Mouse (Mus musculus): ENCODE measurements around the gene Gm9918. TPM values are rescaled to one million over a fixed set of nuclear protein-coding genes. Genes with fewer than 3 reads are reported as not detected.

The Gm9918 gene
- not detected for polyA plus RNA-seq (2017; shearing (Covaris generic))

DNA sequence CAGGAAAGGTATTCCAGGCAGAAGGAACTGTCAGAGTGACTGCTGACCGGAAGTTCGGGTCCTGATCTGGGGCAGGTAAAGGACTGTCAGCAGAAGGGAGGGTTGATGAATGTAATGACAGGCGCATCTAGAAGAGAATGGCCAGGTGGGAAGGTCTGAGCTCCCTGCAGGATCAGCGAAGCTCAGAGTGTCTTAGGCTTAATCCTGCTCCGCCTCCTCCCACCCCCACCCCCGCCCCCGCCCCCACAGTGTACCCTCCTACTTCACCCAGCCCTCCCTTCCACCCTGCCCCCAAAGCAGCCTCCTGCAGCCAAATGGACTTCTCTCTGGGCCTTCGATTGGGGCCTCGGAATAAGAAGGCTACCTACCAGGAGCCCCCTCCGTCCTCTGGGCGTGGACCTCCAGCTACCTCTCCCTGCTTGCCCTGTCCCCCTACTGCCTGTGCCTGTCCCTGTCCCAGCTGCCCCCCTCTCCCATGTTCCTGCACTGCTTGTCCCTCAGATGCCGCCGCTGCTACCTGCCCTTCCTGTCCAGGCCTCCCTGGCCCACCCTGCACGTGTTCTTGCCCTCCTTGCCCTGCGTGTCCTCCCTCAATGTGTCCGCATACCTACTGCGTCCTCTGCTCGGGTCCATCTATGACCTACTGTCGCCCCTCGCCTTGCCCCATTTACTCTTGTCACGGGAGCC is at the start of gene Gm9918:
Gm9918 (plus strand) TSS at position 290 of the 687 bp plus-strand sequence.

DNA sequence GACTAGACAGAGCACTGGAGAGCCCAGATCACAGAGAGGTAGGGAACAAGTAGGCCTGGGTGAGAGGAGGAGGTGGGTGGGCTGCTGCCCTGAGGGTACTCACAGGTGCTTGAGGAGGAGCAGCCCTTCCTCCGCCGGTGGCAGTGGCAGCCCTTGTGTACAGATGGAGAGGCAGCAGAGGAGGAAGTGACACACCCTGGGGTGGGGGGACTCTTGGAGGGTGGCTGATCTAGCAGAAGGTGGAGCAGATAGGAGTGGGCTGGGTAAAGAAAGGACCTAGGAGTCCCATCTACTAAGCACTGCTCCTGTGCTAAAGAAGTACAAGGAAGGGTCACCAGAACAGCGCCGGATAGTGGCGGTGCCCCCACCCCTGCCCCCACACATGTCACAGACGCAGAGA is 38.6 kb upstream of the Gm9918 start, which contains the start of gene Itgb7:
Itgb7 (minus strand) TSS at position 197 of the 400 bp plus-strand sequence.

DNA sequence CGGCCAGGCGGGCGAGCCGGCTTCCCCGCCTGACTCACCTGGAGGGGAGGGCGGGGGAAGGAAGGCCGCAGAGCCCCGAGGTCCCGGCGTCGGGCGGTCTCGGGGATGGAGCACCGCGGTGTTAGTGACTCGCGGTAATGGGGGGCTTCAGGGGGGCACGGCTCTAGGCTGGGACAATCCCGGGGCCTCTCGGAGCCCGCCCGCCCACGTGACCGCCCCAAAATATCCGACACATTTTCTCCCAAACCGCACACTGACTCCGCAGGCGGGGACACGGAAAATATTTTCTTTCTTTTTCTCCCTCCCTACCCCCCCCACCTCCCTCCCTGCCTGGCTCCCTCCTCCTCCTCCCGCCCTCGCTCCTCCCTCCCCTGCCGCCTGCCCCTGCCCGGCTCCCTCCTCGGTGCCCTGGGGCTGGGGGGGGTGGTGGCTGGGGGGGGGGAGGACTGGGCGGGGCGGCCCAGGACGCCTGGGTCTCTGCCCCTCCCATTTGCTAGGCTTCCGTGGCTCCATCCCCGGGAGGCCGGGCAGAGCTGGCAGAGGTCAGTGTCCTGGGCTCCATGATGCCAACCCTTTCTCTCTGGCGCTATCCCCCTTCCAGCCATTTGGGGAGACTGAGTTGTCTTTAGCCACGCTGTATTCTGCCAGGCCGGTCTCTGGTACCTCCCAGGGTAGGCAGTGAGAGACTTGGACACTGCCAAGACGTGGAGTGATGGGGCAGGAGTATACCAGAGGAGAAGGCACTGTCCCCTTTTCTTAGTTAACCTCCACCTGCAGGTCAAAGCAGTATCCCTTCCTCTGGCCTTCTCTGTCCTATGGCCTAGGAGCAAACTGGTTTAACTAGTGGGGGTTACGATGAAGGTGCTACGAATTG is 12.9 kb upstream of the Gm9918 start, which contains the start of gene Rarg:
Rarg (minus strand) TSS at position 316 of the 874 bp plus-strand sequence.

DNA sequence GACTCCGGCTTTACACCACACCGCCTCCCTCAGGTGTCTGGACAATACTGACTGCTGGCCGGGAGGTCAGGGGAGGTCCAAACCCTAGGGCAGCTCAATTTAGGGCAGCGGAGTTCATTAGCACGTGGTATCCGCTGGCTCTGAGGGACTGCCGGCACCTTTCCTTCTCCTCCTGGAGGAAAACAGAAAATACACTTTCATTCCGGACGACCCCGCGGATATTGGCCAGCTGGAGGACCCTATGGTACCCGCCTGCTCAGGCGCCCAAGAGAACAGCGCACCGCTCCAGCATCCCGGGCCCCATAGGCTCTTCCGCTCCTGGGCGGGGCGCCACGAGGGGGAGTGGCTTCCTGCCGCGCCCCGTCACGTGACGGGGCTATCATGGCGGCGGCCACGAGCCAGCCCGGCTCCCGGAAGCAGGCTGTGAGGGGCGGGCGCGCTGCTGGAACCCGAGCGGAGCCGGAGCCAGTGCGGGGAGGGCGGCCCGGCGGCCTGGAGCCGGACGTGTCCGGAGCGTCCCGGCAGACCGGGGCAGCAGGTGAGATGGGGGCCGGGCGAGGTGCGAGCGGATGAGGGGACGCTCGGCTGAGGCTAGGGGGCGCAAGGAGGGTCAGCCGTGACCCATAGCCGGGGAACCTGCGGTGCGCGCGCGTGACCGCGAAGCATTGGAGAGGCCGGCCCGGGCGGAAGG is 8.9 kb downstream of the Gm9918 start, which contains the start of gene Mfsd5:
Mfsd5 (plus strand) TSS at position 363 of the 691 bp plus-strand sequence.

DNA sequence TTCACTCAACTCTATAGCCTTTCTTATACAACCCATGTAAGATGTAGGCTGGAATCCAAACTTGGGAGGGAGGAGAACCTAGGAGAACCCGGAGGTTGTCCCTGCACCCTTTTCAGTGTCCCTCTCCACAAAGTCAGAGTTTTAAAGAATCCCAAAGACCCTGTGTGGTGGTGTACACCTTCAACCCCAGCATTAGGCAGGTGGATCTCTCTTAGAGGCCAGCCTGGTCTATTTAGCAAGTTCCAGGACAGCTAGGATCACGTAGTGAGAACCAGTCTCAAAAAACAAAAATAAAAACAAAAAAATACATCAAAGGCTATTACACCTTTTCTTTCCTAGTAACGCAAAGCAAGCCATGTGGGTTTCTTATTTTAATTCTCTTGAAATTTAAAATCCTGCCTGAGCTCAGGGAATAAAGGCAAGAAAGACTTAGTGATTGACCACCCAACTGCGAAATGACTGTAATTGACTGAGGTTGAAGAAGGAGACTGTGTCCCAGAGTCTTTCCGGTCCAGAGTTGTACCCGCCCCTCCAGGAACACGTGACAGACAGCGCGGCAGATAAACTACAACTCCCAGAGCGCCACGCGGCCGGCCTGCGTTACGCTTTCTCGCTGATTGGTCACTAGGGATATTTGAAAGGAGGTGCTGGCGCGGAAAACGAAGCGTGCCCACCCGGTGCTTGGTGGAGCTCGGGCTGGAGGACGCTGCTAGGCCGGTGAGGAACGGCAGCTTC is 25.4 kb downstream of the Gm9918 start, which contains the start of gene Espl1:
Espl1 (plus strand) TSS at position 634 of the 735 bp plus-strand sequence.

Other genes with a start within 250 kb of the Gm9918 start
- gene Krt18, start 242.4 kb upstream of the Gm9918 start, polyA plus RNA-seq (2017; shearing (Covaris generic)) = 1.3 TPM
- 162 TPM for gene Eif4b, start 196.8 kb upstream of the Gm9918 start, polyA plus RNA-seq (2017; shearing (Covaris generic))
- 1.8 TPM for gene Tns2, start 170.2 kb upstream of the Gm9918 start, polyA plus RNA-seq (2017; shearing (Covaris generic))
- gene Spryd3, start 134.3 kb upstream of the Gm9918 start, polyA plus RNA-seq (2017; shearing (Covaris generic)) = 67.5 TPM
- 0.41 TPM for gene Igfbp6, start 126.2 kb upstream of the Gm9918 start, polyA plus RNA-seq (2017; shearing (Covaris generic))
- gene Soat2, start 120.0 kb upstream of the Gm9918 start, polyA plus RNA-seq (2017; shearing (Covaris generic)) = 0.91 TPM
- gene Zfp740, start 67.3 kb upstream of the Gm9918 start, polyA plus RNA-seq (2017; shearing (Covaris generic)) = 48.6 TPM
- 18.0 TPM for gene Csad, start 65.8 kb upstream of the Gm9918 start, polyA plus RNA-seq (2017; shearing (Covaris generic))
- 649 TPM for gene Itgb7, start 38.6 kb upstream of the Gm9918 start, polyA plus RNA-seq (2017; shearing (Covaris generic))
- gene Rarg, start 13.0 kb upstream of the Gm9918 start, polyA plus RNA-seq (2017; shearing (Covaris generic)) = 46.8 TPM
- 63.4 TPM for gene Mfsd5, start 8.9 kb downstream of the Gm9918 start, polyA plus RNA-seq (2017; shearing (Covaris generic))
- gene Espl1, start 25.7 kb downstream of the Gm9918 start, polyA plus RNA-seq (2017; shearing (Covaris generic)) = 1.7 TPM
- gene Pfdn5, start 55.6 kb downstream of the Gm9918 start, polyA plus RNA-seq (2017; shearing (Covaris generic)) = 684 TPM
- gene Myg1, start 61.1 kb downstream of the Gm9918 start, polyA plus RNA-seq (2017; shearing (Covaris generic)) = 119 TPM
- gene Aaas, start 80.2 kb downstream of the Gm9918 start, polyA plus RNA-seq (2017; shearing (Covaris generic)) = 60.5 TPM
- not detected for gene Sp7, start 96.6 kb downstream of the Gm9918 start, polyA plus RNA-seq (2017; shearing (Covaris generic))
- gene Sp1, start 135.6 kb downstream of the Gm9918 start, polyA plus RNA-seq (2017; shearing (Covaris generic)) = 19.6 TPM
- gene Amhr2, start 174.8 kb downstream of the Gm9918 start, polyA plus RNA-seq (2017; shearing (Covaris generic)) = not detected
- 586 TPM for gene Prr13, start 188.5 kb downstream of the Gm9918 start, polyA plus RNA-seq (2017; shearing (Covaris generic))
- 118 TPM for gene Pcbp2, start 200.0 kb downstream of the Gm9918 start, polyA plus RNA-seq (2017; shearing (Covaris generic))
- gene Gm10337, start 233.2 kb downstream of the Gm9918 start, polyA plus RNA-seq (2017; shearing (Covaris generic)) = not detected
- 10.6 TPM for gene Map3k12, start 246.5 kb downstream of the Gm9918 start, polyA plus RNA-seq (2017; shearing (Covaris generic))
- gene Tarbp2, start 247.6 kb downstream of the Gm9918 start, polyA plus RNA-seq (2017; shearing (Covaris generic)) = 71.5 TPM